Mouse (Mus musculus) lung, postnatal 25 days (tissue): ENCODE measurements around the gene Coq7.

ENCODE experiments used
- DNase-seq: peaks from one replicate; pipeline ENCODE4 v3.0.0; 2022; ENCODE audit warnings: low spot score

Gene Coq7

GRCm38 (mm10) chr7:118461400-118462136 lies 71.6 kb downstream of the Coq7 start:
- no peak for DNase-seq
